Mouse (Mus musculus) testis, adult 2 months (tissue): ENCODE data around the gene Adap2.

ENCODE experiments used
- CTCF ChIP-seq: fragments of 200-500 bp; IDR thresholded peaks from 2 replicates; pipeline ENCODE4 v1.5.1; 2012; ENCODE audit warnings: low read depth, mild to moderate bottlenecking, inconsistent platforms, low read length, moderate library complexity; ENCODE audit not compliant: control insufficient read depth, insufficient read depth, insufficient replicate concordance
- POLR2A ChIP-seq: fragments of 200-500 bp; IDR thresholded peaks from 2 replicates; pipeline ENCODE4 v1.6.1; 2012; ENCODE audit warnings: low read depth, mild to moderate bottlenecking, inconsistent platforms, low read length, moderate library complexity; ENCODE audit not compliant: control insufficient read depth

DNA sequence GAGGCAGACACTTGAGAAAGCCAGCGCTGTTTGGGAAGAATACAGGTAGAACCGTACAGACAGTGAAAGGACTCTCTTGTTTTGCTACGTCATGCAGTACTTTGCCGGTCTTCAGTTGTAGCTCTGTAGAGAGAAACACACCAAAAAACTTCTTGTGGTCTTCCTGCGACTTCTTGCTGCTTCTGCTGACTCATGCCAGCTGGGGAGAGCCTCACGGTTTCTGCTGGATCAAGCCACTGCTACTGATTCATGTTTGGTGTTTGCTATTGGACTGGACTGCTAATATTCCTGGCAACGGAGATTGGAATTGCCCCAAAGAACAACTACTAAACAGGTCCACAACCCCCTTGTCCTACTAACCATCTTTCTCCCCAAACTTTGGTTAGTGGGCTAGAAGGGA is 42.4 kb downstream of the Adap2 start:
- TF ChIP-seq POLR2A: no peak
- TF ChIP-seq CTCF: no peak
